Mouse (Mus musculus) cerebellum, adult 2 months (tissue): ENCODE measurements at regions not wholly inside any gene's neighbourhood (a gene's known extent, or its start where the extent isn't known, plus 50 kb on each side); places are given as distances from the start of the nearest gene placed in this dataset.

ENCODE experiments used
- DNase-seq, 2 experiments: peaks; one replicate each; pipeline ENCODE4 v3.0.0; 2021
- H3K27ac ChIP-seq: fragments of 200-500 bp; 2 replicates; pipeline ENCODE4 v1.5.1; 2012; ENCODE audit warnings: low read length, control low read depth, inconsistent platforms; ENCODE audit not compliant: insufficient read depth
- H3K27me3 ChIP-seq: fragments of 200-500 bp; 2 replicates; pipeline ENCODE4 v1.6.1; 2012; ENCODE audit warnings: inconsistent platforms, mild to moderate bottlenecking, low read length, moderate library complexity; ENCODE audit not compliant: control insufficient read depth, insufficient read depth
- H3K4me1 ChIP-seq: fragments of 200-500 bp; 2 replicates; pipeline ENCODE4 v1.6.1; 2011; ENCODE audit warnings: low read length; ENCODE audit not compliant: control insufficient read depth, insufficient read depth
- H3K4me3 ChIP-seq: fragments of 200-500 bp; replicated peaks from 2 replicates; pipeline ENCODE3; 2011; ENCODE audit warnings: mild to moderate bottlenecking, low read depth, low read length, control low read depth; ENCODE audit not compliant: insufficient read depth
- CTCF ChIP-seq: fragments of 200-500 bp; IDR thresholded peaks from 2 replicates; pipeline ENCODE4 v1.5.1; 2011; ENCODE audit warnings: low read depth, mild to moderate bottlenecking, control low read depth, low read length, moderate library complexity, borderline replicate concordance; ENCODE audit not compliant: insufficient read depth
- POLR2A ChIP-seq: fragments of 200-500 bp; IDR thresholded peaks from 2 replicates; pipeline ENCODE4 v1.6.1; 2011; ENCODE audit warnings: low read length, control low read depth, borderline replicate concordance; ENCODE audit not compliant: insufficient read depth
- WGBS: fragments of 180-500 bp; shearing (Covaris S2); methylation state at CpG from one replicate; pipeline ENCODE4 v1.1.7; 2018; 5-methylcytosine and 5-hydroxymethylcytosine counted together

GRCm38 (mm10) chr4:127747876-127748275 lies 222.9 kb downstream of the CK137956 start:
- 17% methylated on average over 5 of the region's 5 CpGs for WGBS

GRCm38 (mm10) chr4:127736781-127737180 lies 234.0 kb downstream of the CK137956 start:
- Histone ChIP-seq H3K27ac (no peak overlapping the region), H3K4me3 (no peak overlapping the region), H3K4me1 (no peaks in the 10 kb centered on the region), H3K27me3 (no peaks in the 10 kb centered on the region; the same call in 1 of the 2 replicates)
- WGBS, result 85% methylated on average over 2 of the region's 2 CpGs
- TF ChIP-seq CTCF (no peak), POLR2A (no peak)
- DNase-seq, result no peak

More at GRCm38 (mm10) chr4:127747876-127748275, 222.9 kb downstream of the CK137956 start:
- 0 out of 2 replicates have a peak, but pooled peaks cover 4% of the 10 kb centered on the region for H3K4me1 ChIP-seq
- peak; percentile 27 to 72 for DNase-seq
- H3K4me3 ChIP-seq, result no peak overlapping the region
- no peak for TF ChIP-seq POLR2A
- TF ChIP-seq CTCF, result no peak
- H3K27ac ChIP-seq, result no peak overlapping the region
- H3K27me3 ChIP-seq, result no peaks in the 10 kb centered on the region

- Histone ChIP-seq H3K27me3 (no peaks in the 10 kb centered on the region; the same call in 1 of the 2 replicates), H3K4me3 (no peak overlapping the region), H3K27ac (no peak overlapping the region), H3K4me1 (no peaks in the 10 kb centered on the region)
- DNase-seq, result no peak
- 50% methylated on average over 5 of the region's 5 CpGs for WGBS
- TF ChIP-seq CTCF (no peak), POLR2A (no peak)
Measured at GRCm38 (mm10) chr4:127736151-127736550, 234.6 kb downstream of the CK137956 start.

- no peak overlapping the region for H3K4me3 ChIP-seq
- no peak overlapping the region for H3K27ac ChIP-seq
- no peak for DNase-seq
- no peaks in the 10 kb centered on the region for H3K4me1 ChIP-seq
- WGBS, result 30% methylated on average over 8 of the region's 8 CpGs
- H3K27me3 ChIP-seq, result no peaks in the 10 kb centered on the region; the same call in 1 of the 2 replicates
- TF ChIP-seq POLR2A (no peak), CTCF (no peak)
Measured at GRCm38 (mm10) chr4:127734641-127735040, 236.1 kb downstream of the CK137956 start.

- DNase-seq, result no peak
- Histone ChIP-seq H3K4me1 (no peaks in the 10 kb centered on the region), H3K27me3 (no peaks in the 10 kb centered on the region), H3K27ac (no peak overlapping the region), H3K4me3 (no peak overlapping the region)
- WGBS, result 74% methylated on average over 5 of the region's 5 CpGs
- TF ChIP-seq POLR2A (no peak), CTCF (no peak)
Measured at GRCm38 (mm10) chr4:127718661-127719060, 252.1 kb downstream of the CK137956 start.

- 96% methylated on average over 10 of the region's 10 CpGs for WGBS
- no peaks in the 10 kb centered on the region for H3K4me1 ChIP-seq
- H3K27me3 ChIP-seq, result no peaks in the 10 kb centered on the region
- H3K27ac ChIP-seq, result no peak overlapping the region
- TF ChIP-seq CTCF (no peak), POLR2A (no peak)
- no peak for DNase-seq
- H3K4me3 ChIP-seq, result no peak overlapping the region
Measured at GRCm38 (mm10) chr4:127712274-127712673, 258.5 kb downstream of the CK137956 start.

GRCm38 (mm10) chr4:127710816-127711215 lies 259.9 kb downstream of the CK137956 start:
- Histone ChIP-seq H3K27me3 (no peaks in the 10 kb centered on the region), H3K4me3 (no peak overlapping the region), H3K27ac (no peak overlapping the region), H3K4me1 (no peaks in the 10 kb centered on the region)
- 79% methylated on average over 4 of the region's 4 CpGs for WGBS
- DNase-seq, result no peak
- no peak for TF ChIP-seq POLR2A
- no peak for TF ChIP-seq CTCF

GRCm38 (mm10) chr4:127709746-127710145 lies 261.0 kb downstream of the CK137956 start:
- Histone ChIP-seq H3K4me3 (no peak overlapping the region), H3K27ac (no peak overlapping the region), H3K4me1 (no peaks in the 10 kb centered on the region), H3K27me3 (no peaks in the 10 kb centered on the region)
- DNase-seq, result no peak
- no peak for TF ChIP-seq POLR2A
- TF ChIP-seq CTCF, result no peak
- 92% methylated on average over 6 of the region's 6 CpGs for whole genome bisulfite sequencing

- Histone ChIP-seq H3K27me3 (no peaks in the 10 kb centered on the region), H3K4me1 (no peaks in the 10 kb centered on the region), H3K4me3 (no peak overlapping the region), H3K27ac (no peak overlapping the region)
- TF ChIP-seq POLR2A, result no peak
- no peak for TF ChIP-seq CTCF
- WGBS, result 98% methylated on average over 3 of the region's 3 CpGs
- DNase-seq, result no peak
Measured at GRCm38 (mm10) chr4:127708186-127708585, 262.6 kb downstream of the CK137956 start.
